16 mouse cellular contexts compared by ENCODE assay signal in the genomic region with DNA sequence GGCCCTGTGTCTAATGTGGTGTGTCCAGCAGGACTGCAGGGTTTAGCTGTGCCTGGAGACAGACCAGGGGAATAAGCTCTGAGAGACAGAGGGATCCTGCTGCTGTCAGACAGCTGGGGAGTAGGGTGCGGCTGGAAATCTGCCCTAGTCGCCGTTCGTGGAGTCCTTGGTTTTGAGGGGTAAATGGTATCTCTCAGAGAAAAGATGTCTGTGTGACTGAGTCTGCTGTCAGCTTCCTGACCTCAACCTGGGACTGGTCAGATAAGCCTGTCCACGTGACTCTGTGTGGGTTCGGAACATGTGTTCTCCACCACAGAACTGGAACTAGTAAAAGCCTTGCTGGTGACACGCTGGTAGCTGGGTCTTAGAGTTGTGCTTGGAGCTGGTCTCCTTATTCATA.
DNase-seq lines count a peak whose midpoint lies in the region; TF ChIP-seq lines count a peak whose summit lies in the region.
"Had no signal": no experiment of that assay in that cellular context is flagged by ENCODE, and none has a peak within 500 bp of the region (broad histone marks: within the 10 kb centered on the region; RNA-seq: fewer than 3 reads in every experiment).

No protein-coding gene starts in this region.

- H3K4me1 ChIP-seq in MEL (ENCODE audit: control insufficient read depth in 1 of 2, insufficient read depth in 2 of 2, low read length in 2 of 2), result peaks cover 0 to 5% of the 10 kb centered on the region in 2 experiments; a peak in 2 of 4 replicates
- H3K4me1 ChIP-seq in cortical plate, adult 2 months (ENCODE audit: control insufficient read depth, insufficient read depth, low read length), result peaks cover 14% of the 10 kb centered on the region
- peaks cover 39% of the 10 kb centered on the region for H3K4me1 ChIP-seq in megakaryocyte, embryonic 14.5 days

- no peak for DNase-seq in layer of hippocampus, adult 2 months (ENCODE audit: low spot score in 2 of 2)
- no peak for DNase-seq in layer of hippocampus, adult 11-12 months (ENCODE audit: low spot score)
- DNase-seq in MEL (ENCODE audit: low read depth, low spot score), result peak; percentile 64
- DNase-seq in heart, adult 8-10 months (ENCODE audit: low spot score), result no peak
- no peak for DNase-seq in urinary bladder, postnatal 36 days (ENCODE audit: low spot score in 2 of 2)
- DNase-seq: cerebellum, postnatal 14 days; heart, adult 11 months; kidney, adult 18-20 months; lung, postnatal 14 days had no signal

- no peak overlapping the region for H3K9ac ChIP-seq in MEL (ENCODE audit: control insufficient read depth, low read depth, low read length, poor library complexity, severe bottlenecking)
- H3K9ac ChIP-seq: embryonic facial prominence, embryonic 12.5 days; hindbrain, embryonic 12.5 days; liver, embryonic 15.5 days; neural tube, embryonic 15.5 days had no signal

- H3K79me2 ChIP-seq in MEL (ENCODE audit: control insufficient read depth, insufficient read depth, low read length, poor library complexity), result no peaks in the 10 kb centered on the region

- TF ChIP-seq POLR2A in MEL (IDR thresholded peaks at IDR 0.05; ENCODE audit: control insufficient read depth in 1 of 2, insufficient read depth in 1 of 2, low read depth in 1 of 2, low read length in 2 of 2, poor library complexity in 1 of 2), result no peak
- no peak for TF ChIP-seq POLR2A in cortical plate, adult 2 months (IDR thresholded peaks at IDR 0.05; ENCODE audit: extremely low read depth, insufficient read depth, low read length)

- no peaks in the 10 kb centered on the region for H3K36me3 ChIP-seq in MEL (ENCODE audit: control insufficient read depth in 1 of 2, insufficient read depth in 2 of 2, low read length in 2 of 2)
- no peaks in the 10 kb centered on the region for H3K36me3 ChIP-seq in megakaryocyte, embryonic 14.5 days (replicated peaks; ENCODE audit: low read length)
- H3K36me3 ChIP-seq: embryonic facial prominence, embryonic 12.5 days; hindbrain, embryonic 12.5 days; liver, embryonic 15.5 days; neural tube, embryonic 15.5 days had no signal

- H3K27ac ChIP-seq in layer of hippocampus, adult 2 months, result peak overlapping the region; percentile 91
- H3K27ac ChIP-seq in MEL (ENCODE audit: control insufficient read depth, low read depth, low read length), result no peak overlapping the region
- no peak overlapping the region for H3K27ac ChIP-seq in cortical plate, adult 2 months (ENCODE audit: insufficient read depth, low read length)
- H3K27ac ChIP-seq: embryonic facial prominence, embryonic 12.5 days; hindbrain, embryonic 12.5 days; liver, embryonic 15.5 days; neural tube, embryonic 15.5 days had no signal

- no peaks in the 10 kb centered on the region; a peak in 1 of 4 replicates for H3K27me3 ChIP-seq in MEL (ENCODE audit: control insufficient read depth in 1 of 2, insufficient read depth in 2 of 2, low read length in 2 of 2)
- H3K27me3 ChIP-seq in megakaryocyte, embryonic 14.5 days (replicated peaks), result peaks cover 95% of the 10 kb centered on the region
- H3K27me3 ChIP-seq: embryonic facial prominence, embryonic 12.5 days; neural tube, embryonic 15.5 days; Patski had no signal

- TF ChIP-seq CTCF in layer of hippocampus, adult 2 months (conservative IDR thresholded peaks at IDR 0.05), result no peak
- no peak for TF ChIP-seq CTCF in MEL (IDR thresholded peaks at IDR 0.05 in 2 of 3, conservative IDR thresholded peaks at IDR 0.05 in 1 of 3; ENCODE audit: control insufficient read depth in 1 of 3, insufficient read depth in 1 of 3, low read depth in 2 of 3, low read length in 3 of 3, poor library complexity in 1 of 3, severe bottlenecking in 1 of 3)
- TF ChIP-seq CTCF in cortical plate, adult 2 months (IDR thresholded peaks at IDR 0.05; ENCODE audit: extremely low read depth, insufficient read depth, low read length), result no peak

- H3K9me3 ChIP-seq in MEL (replicated peaks; ENCODE audit: insufficient read depth, low read length), result no peaks in the 10 kb centered on the region
- peaks cover 5% of the 10 kb centered on the region; the same call in 1 of the 2 replicates for H3K9me3 ChIP-seq in megakaryocyte, embryonic 14.5 days
- H3K9me3 ChIP-seq: embryonic facial prominence, embryonic 12.5 days; hindbrain, embryonic 12.5 days; liver, embryonic 15.5 days; neural tube, embryonic 15.5 days had no signal

- TF ChIP-seq RAD21 in MEL (IDR thresholded peaks at IDR 0.05; ENCODE audit: low read depth, low read length), result no peak

- peak overlapping the region; percentile 68; the same call in 1 of the 2 replicates for H3K4me3 ChIP-seq in layer of hippocampus, adult 2 months
- H3K4me3 ChIP-seq in MEL (ENCODE audit: control insufficient read depth in 1 of 2, insufficient read depth in 1 of 2, low read depth in 2 of 2, low read length in 2 of 2), result no peak overlapping the region
- H3K4me3 ChIP-seq in cortical plate, adult 2 months (ENCODE audit: insufficient read depth, low read length), result peak overlapping the region; percentile 57; the same call in 1 of the 2 replicates
- peak overlapping the region; percentile 44 for H3K4me3 ChIP-seq in megakaryocyte, embryonic 14.5 days (replicated peaks)
- H3K4me3 ChIP-seq: embryonic facial prominence, embryonic 12.5 days; hindbrain, embryonic 12.5 days; liver, embryonic 15.5 days; neural tube, embryonic 15.5 days had no signal

- TF ChIP-seq EP300 in MEL (IDR thresholded peaks at IDR 0.05; ENCODE audit: low read depth in 1 of 2, low read length in 2 of 2), result peak; percentile 57 to 61

TF ChIP-seq in MEL, 35 proteins besides CTCF, POLR2A, EP300 and RAD21:
- TF ChIP-seq USF1 (IDR thresholded peaks at IDR 0.05; ENCODE audit: low read depth, low read length), result peak; percentile 91
- TF ChIP-seq ETS1 (IDR thresholded peaks at IDR 0.05; ENCODE audit: low read depth, low read length), result peak; percentile 64; the same call in 1 of the 2 replicates
- TF ChIP-seq SIN3A (IDR thresholded peaks at IDR 0.05; ENCODE audit: low read length), result 0 out of 2 replicates have a peak, but pooled peaks have one; percentile 24
- TF ChIP-seq CHD2 (IDR thresholded peaks at IDR 0.05; ENCODE audit: low read length), result no peak
- peak; percentile 67 for TF ChIP-seq TAL1 (IDR thresholded peaks at IDR 0.05; ENCODE audit: low read length)
- 0 out of 2 replicates have a peak, but pooled peaks have one; percentile 45 for TF ChIP-seq RCOR1 (IDR thresholded peaks at IDR 0.05; ENCODE audit: low read depth, low read length)
- 0 out of 4 replicates have a peak, but pooled peaks of 1 of the 2 experiments have one; percentile 55 for TF ChIP-seq USF2 (IDR thresholded peaks at IDR 0.05; ENCODE audit: borderline replicate concordance in 1 of 2, insufficient read depth in 1 of 2, low read depth in 1 of 2, low read length in 2 of 2)
- TF ChIP-seq TCF12 (IDR thresholded peaks at IDR 0.05; ENCODE audit: low read depth, low read length), result peak; percentile 63
- TF ChIP-seq CHD1 (IDR thresholded peaks at IDR 0.05; ENCODE audit: low read depth, low read length), result no peak
- peak; percentile 58; the same call in 1 of the 2 replicates for TF ChIP-seq BHLHE40 (IDR thresholded peaks at IDR 0.05; ENCODE audit: borderline replicate concordance, low read depth, low read length)
- peak; percentile 70; the same call in 1 of the 2 replicates for TF ChIP-seq MYC (IDR thresholded peaks at IDR 0.05; ENCODE audit: low read depth, low read length)
- no peak for TF ChIP-seq SMC3 (IDR thresholded peaks at IDR 0.05; ENCODE audit: low read depth, low read length)
- TF ChIP-seq MAX (IDR thresholded peaks at IDR 0.05; ENCODE audit: low read length), result peak; percentile 91
- peak; percentile 72 for TF ChIP-seq GATA1 (IDR thresholded peaks at IDR 0.05; ENCODE audit: low read depth, low read length)
- no peak for TF ChIP-seq KAT2A (conservative IDR thresholded peaks at IDR 0.05; ENCODE audit: low read depth, low read length)

Comparison
In these comparisons a context has a peak if more than half of its experiments do, and no peak if none do; other contexts are left out.
1. H3K4me3 ChIP-seq: peak in layer of hippocampus, adult 2 months (single experiment), cortical plate, adult 2 months (single experiment) and megakaryocyte, embryonic 14.5 days (single experiment); none in MEL (0 of 2).